Mouse (Mus musculus) limb, embryonic 10.5 days (tissue): Measurements from ENCODE around the gene Mast2. TPM values are rescaled to one million over a fixed set of nuclear protein-coding genes. Genes with fewer than 3 reads are reported as not detected.

Source experiments
- DNase-seq: peaks from one replicate; pipeline ENCODE4 v3.0.0-alpha.2; 2017; ENCODE audit warnings: low spot score
- H3K27ac ChIP-seq: fragments of 300-500 bp; sonication (generic); 2 replicates; pipeline ENCODE4 v1.5.1; 2016; ENCODE audit warnings: mild to moderate bottlenecking
- H3K27me3 ChIP-seq: fragments of 300-500 bp; sonication (generic); 2 replicates; pipeline ENCODE4 v1.6.1; 2016; ENCODE audit warnings: low read depth, mild to moderate bottlenecking; ENCODE audit not compliant: poor library complexity, severe bottlenecking
- H3K36me3 ChIP-seq: fragments of 300-500 bp; sonication (generic); 2 replicates; pipeline ENCODE4 v1.6.1; 2016; ENCODE audit warnings: mild to moderate bottlenecking, moderate library complexity
- H3K4me1 ChIP-seq: fragments of 300-500 bp; sonication (generic); 2 replicates; pipeline ENCODE4 v1.6.1; 2016
- H3K4me3 ChIP-seq: fragments of 300-500 bp; sonication (generic); 2 replicates; pipeline ENCODE4 v1.5.1; 2016; ENCODE audit warnings: mild to moderate bottlenecking, moderate library complexity
- H3K9me3 ChIP-seq: fragments of 300-500 bp; sonication (generic); replicated peaks from 2 replicates; pipeline ENCODE4 v1.6.1; 2016; ENCODE audit warnings: mild to moderate bottlenecking
- WGBS: fragments of 180-500 bp; shearing (Covaris S2); methylation state at CpG from one replicate; pipeline ENCODE4 v1.1.7; 2016; 5-methylcytosine and 5-hydroxymethylcytosine counted together
- polyA plus RNA-seq: library from polyadenylated mRNA; unstranded; fragments of >200 nt; fragmentation: Nextera tagmentation; extraction: Ambion mirVana; gene quantifications from 2 replicates; pipeline ENCODE4 v1.2.1, GENCODE M21; 2016

Mast2 gene
- polyA plus RNA-seq, 1 experiment from 2014 or later: 19.2 TPM

DNA sequence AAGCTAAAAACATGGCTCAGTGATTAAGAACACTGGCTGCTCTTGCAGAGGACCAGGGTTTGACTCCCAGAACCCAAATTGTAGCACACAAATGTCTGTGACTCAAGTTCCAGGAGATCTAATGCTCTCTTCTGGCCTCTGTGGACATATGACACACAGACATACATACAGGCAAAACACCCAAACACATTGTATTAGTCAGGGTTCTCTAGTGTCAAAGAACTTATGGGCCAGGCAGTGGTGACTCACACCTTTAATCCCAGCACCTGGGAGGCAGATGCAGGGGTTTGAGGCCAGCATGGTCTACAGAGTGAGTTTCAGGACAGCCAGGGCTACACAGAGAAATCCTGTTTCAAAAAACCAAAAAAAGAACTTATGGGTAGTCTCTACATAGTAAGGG, 12.4 kb downstream of the Mast2 start:
- H3K27ac ChIP-seq: no peak overlapping the region
- H3K36me3 ChIP-seq: peaks cover 15% of the 10 kb centered on the region
- H3K4me1 ChIP-seq: no peaks in the 10 kb centered on the region
- no peak overlapping the region for H3K4me3 ChIP-seq
- no peak for DNase-seq
- H3K9me3 ChIP-seq: no peaks in the 10 kb centered on the region
- no peaks in the 10 kb centered on the region for H3K27me3 ChIP-seq

DNA sequence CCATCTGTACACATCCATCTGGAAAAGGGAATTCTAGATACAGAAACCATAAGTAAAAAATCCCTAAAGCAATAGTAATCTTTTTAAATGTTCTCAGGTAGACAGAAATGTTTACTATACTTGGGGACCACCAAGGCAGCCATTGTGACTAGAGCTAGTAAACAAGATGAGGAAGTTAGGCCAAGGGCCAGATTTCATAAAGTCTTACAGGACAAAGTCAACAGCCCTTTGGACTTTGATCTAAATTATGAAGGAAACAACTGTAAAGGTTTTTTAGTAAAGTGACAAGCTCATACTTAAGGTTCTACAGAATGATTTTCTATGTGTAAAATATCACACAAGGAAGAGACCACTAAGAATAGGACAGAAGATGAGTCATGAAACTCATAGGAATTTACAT, 14.0 kb downstream of the Mast2 start:
- H3K4me1 ChIP-seq: no peaks in the 10 kb centered on the region
- no peak overlapping the region for H3K27ac ChIP-seq
- H3K36me3 ChIP-seq: peaks cover 15% of the 10 kb centered on the region
- DNase-seq: no peak
- no peaks in the 10 kb centered on the region for H3K27me3 ChIP-seq
- no peak overlapping the region for H3K4me3 ChIP-seq
- no peaks in the 10 kb centered on the region for H3K9me3 ChIP-seq

DNA sequence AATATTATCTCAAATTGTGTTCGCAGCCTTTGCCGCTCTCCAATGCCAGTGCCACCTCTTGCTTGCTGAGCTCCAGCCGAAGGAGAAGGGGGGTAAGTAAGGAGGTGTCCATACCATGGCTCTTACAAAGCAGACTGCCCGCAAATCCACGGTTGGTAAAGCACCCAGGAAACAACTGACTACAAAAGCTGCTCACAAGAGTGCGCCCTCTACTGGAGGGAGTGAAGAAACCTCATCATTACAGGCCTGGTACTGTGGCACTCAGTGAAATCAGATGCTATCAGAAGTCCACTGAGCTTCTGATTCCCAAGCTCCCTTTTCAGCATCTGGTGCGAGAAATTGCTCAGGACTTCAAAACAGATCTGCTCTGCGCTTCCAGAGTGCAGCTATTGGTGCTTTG, 15.3 kb downstream of the Mast2 start:
- Histone ChIP-seq H3K4me1 (no peaks in the 10 kb centered on the region), H3K27me3 (no peaks in the 10 kb centered on the region), H3K4me3 (no peak overlapping the region), H3K9me3 (no peaks in the 10 kb centered on the region), H3K27ac (no peak overlapping the region), H3K36me3 (peaks cover 7% of the 10 kb centered on the region)
- DNase-seq: peak; percentile 37
- WGBS: 55% methylated on average over 8 of the region's 8 CpGs

DNA sequence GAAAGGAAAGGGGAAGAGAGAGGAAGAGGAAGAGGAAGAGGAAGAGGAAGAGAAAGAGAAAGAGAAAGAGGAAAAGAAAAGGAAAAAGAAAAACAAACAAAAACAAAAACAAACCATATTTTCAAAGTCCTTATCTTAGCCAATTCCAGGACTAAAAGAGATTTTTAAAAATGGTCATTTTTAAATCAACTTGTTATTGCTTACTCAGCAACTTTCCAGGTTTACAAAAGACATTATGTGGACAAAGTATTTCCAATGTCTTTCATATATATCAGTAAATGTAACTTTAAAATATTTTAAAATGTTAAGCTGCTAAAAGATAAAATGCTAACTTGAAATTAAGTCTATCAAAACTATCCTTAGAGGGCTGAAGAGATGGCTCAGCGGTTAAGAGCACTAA, 24.6 kb downstream of the Mast2 start:
- H3K36me3 ChIP-seq: peaks cover 12% of the 10 kb centered on the region; the same call in 1 of the 2 replicates
- H3K4me3 ChIP-seq: no peak overlapping the region
- WGBS: 93% methylated on average over 1 of the region's 1 CpGs
- H3K27me3 ChIP-seq: no peaks in the 10 kb centered on the region
- H3K9me3 ChIP-seq: no peaks in the 10 kb centered on the region
- no peaks in the 10 kb centered on the region for H3K4me1 ChIP-seq
- no peak for DNase-seq
- no peak overlapping the region for H3K27ac ChIP-seq

DNA sequence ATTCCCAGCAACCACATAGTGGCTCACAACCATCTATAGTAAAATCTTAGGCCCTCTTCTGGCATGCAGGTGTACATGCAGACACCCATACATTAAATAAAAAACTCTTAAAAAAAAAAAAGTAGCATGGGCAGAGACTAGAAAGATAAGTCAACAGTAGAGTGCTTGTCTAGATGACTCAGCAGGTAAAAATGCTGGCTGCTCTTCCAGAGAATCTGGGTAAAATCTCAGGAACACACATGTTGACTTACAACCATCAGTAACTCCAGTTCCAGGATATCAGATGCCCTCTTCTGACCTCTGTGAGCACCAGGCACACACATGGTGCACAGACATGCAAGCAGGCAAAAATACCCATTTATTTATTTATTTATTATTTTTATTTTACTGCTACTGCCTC, 25.4 kb downstream of the Mast2 start:
- no peaks in the 10 kb centered on the region for H3K27me3 ChIP-seq
- H3K36me3 ChIP-seq: peaks cover 19% of the 10 kb centered on the region; the same call in 1 of the 2 replicates
- no peak overlapping the region for H3K4me3 ChIP-seq
- H3K4me1 ChIP-seq: no peaks in the 10 kb centered on the region
- DNase-seq: no peak
- no peaks in the 10 kb centered on the region for H3K9me3 ChIP-seq
- no peak overlapping the region for H3K27ac ChIP-seq

DNA sequence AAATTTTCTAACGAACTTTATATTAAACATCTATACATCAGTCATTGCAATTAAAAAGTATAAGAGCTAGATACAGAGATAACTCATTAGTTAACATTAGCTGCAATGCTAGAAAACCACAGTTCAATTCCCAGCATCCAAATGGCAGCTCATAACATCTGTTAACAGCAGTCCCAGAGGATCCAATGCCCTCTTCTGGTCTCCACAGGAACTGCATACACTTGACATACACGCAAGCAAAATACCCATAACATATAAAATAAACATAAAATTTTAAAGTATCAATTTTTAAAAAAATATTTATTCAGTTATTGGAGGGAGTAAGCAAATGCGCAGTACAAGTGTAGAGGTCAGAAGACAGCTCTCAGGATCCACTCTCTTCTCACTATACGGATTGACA, 28.4 kb downstream of the Mast2 start:
- no peak for DNase-seq
- Histone ChIP-seq H3K4me3 (no peak overlapping the region), H3K4me1 (no peaks in the 10 kb centered on the region), H3K27ac (no peak overlapping the region), H3K36me3 (peaks cover 28% of the 10 kb centered on the region), H3K9me3 (no peaks in the 10 kb centered on the region), H3K27me3 (no peaks in the 10 kb centered on the region)
- 88% methylated on average over 4 of the region's 4 CpGs for WGBS

DNA sequence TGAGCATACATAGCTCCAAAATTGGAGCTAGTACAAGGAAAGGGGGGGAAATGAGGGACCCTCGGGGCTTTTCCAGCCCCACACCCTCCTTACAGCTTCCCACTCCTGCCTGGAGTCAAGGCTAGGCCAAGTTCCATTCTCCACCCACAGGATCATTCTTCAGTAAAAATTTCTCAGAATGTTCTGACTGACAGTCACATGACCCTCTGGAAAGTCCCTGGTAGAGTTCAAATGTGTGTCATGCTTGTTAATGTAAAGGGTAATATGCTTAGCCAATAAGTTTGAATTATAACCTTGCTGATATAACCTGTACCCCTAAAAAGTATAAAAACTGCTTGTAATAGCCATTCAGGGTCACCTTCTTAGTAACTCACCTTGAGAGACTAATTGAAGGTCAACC, 41.8 kb downstream of the Mast2 start:
- Histone ChIP-seq H3K27me3 (no peaks in the 10 kb centered on the region), H3K4me3 (no peak overlapping the region), H3K27ac (no peak overlapping the region), H3K9me3 (no peaks in the 10 kb centered on the region), H3K4me1 (no peaks in the 10 kb centered on the region), H3K36me3 (peaks cover 46% of the 10 kb centered on the region)
- DNase-seq: no peak
- 88% methylated on average over 1 of the region's 1 CpGs for WGBS

DNA sequence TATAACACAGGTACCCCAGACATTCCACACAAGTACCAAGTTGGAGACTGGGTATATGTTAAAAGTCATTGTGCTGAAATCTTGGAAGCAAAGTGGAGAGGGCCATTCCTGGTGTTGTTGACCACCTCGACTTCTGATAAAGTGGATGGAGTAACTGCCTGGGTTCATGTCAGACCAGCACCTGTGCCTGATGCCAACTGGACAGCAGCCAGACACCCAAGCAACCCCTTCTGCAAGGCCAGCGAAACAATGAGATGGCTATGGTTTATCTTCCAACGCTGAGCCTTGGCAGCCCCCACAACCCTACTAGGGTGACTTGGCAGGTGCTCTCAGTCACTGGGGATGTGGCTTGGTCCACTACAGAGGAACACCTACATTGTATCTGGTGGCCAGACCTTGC, 42.8 kb downstream of the Mast2 start:
- no peaks in the 10 kb centered on the region for H3K4me1 ChIP-seq

DNA sequence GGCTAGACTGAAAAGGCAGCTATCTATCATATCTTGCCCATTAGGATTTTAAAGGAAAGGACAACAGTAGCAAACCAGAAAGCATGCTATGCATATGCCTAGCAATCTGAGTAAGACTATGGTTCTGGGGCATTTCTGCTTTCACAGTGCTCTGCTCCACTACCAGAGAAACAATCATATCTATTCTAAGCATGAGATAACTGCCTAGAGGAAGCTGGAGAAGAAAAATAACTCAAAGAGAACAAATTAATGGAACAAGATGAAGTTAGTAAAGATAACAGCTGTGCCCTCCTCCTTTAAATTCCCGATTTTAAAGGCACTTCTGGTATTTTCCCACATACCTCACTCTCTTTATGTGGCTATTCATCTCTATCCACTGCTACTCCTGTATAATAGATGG, 51.0 kb downstream of the Mast2 start:
- H3K4me1 ChIP-seq: peaks cover 4% of the 10 kb centered on the region; the same call in 1 of the 2 replicates
- no peak for DNase-seq

More for the DNA sequence above, 42.8 kb downstream of the Mast2 start:
- Histone ChIP-seq H3K27ac (no peak overlapping the region), H3K4me3 (no peak overlapping the region), H3K27me3 (no peaks in the 10 kb centered on the region), H3K9me3 (no peaks in the 10 kb centered on the region), H3K36me3 (peaks cover 44% of the 10 kb centered on the region)
- DNase-seq: no peak
- WGBS: 93% methylated on average over 3 of the region's 3 CpGs

DNA sequence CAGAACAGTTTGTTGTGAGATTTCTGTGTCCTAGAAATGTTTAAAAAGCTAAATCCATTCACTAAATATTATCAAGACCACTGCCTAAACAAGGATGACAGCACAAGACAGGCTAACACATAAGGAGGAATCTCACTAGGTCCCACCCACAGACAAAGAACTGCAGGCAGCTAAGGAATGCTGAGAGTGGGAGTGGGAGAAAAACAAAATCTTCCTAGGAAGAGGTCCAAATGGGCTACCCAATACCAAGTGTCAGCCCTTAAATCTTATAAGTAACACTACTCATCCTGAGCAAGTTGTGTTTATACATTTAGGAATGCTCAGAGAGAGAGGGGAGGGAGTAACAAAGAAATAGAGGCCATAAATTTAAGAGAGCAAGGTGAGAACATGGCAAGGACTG, 52.6 kb downstream of the Mast2 start:
- Histone ChIP-seq H3K4me3 (no peak overlapping the region), H3K27ac (no peak overlapping the region), H3K27me3 (no peaks in the 10 kb centered on the region), H3K36me3 (no peaks in the 10 kb centered on the region), H3K9me3 (no peaks in the 10 kb centered on the region), H3K4me1 (peaks cover 4% of the 10 kb centered on the region; the same call in 1 of the 2 replicates)
- no peak for DNase-seq

More for the DNA sequence above, 51.0 kb downstream of the Mast2 start:
- Histone ChIP-seq H3K27me3 (no peaks in the 10 kb centered on the region), H3K36me3 (peaks cover 3% of the 10 kb centered on the region), H3K27ac (no peak overlapping the region), H3K4me3 (no peak overlapping the region), H3K9me3 (no peaks in the 10 kb centered on the region)
- WGBS: 74% methylated on average over 1 of the region's 1 CpGs

DNA sequence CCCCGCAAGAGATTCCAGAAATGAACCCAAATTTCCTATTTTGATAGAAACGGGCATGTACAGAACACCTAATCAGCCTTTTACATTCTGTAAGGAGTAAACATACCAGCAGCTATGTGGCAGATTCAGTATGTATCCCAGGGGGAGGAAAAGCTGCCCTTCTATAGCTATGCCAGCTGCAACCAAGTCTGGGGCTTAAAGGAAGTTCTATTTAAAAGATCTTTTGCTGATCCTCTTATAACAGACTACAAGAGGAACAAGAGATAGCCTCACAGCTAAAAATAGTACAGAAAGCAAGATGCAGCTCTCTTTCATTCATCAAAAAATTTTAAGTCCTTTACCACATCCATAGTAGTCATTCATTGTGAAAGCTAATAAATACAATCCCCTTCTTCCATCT, 57.3 kb downstream of the Mast2 start:
- no peak for DNase-seq
- Histone ChIP-seq H3K4me3 (no peak overlapping the region), H3K4me1 (peaks cover 8% of the 10 kb centered on the region), H3K36me3 (no peaks in the 10 kb centered on the region), H3K27me3 (no peaks in the 10 kb centered on the region), H3K9me3 (no peaks in the 10 kb centered on the region), H3K27ac (no peak overlapping the region)
- WGBS: 96% methylated on average over 2 of the region's 2 CpGs

DNA sequence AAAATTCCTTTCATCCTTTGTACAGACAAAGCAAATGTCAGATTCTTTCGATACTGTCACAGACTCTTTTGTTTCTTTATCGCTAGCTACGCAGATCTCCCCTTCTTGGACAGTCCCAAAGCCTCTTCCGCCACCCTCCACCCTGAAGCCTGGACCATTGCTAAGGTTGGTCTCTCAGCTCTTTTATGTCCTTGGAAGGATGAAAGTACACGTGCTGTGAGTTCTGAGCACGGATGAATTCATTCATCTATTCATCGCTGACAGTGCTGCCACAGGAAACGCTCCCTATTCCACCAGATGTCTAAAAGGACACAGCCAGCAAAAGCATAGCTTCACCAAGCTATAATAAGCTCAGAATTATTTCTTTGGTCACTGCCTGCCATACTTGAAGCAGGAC, 58.0 kb downstream of the Mast2 start:
- H3K27ac ChIP-seq: no peak overlapping the region
- WGBS: 79% methylated on average over 8 of the region's 8 CpGs
- H3K36me3 ChIP-seq: no peaks in the 10 kb centered on the region
- H3K4me3 ChIP-seq: no peak overlapping the region
- DNase-seq: no peak
- no peaks in the 10 kb centered on the region for H3K9me3 ChIP-seq
- peaks cover 8% of the 10 kb centered on the region for H3K4me1 ChIP-seq
- no peaks in the 10 kb centered on the region for H3K27me3 ChIP-seq

DNA sequence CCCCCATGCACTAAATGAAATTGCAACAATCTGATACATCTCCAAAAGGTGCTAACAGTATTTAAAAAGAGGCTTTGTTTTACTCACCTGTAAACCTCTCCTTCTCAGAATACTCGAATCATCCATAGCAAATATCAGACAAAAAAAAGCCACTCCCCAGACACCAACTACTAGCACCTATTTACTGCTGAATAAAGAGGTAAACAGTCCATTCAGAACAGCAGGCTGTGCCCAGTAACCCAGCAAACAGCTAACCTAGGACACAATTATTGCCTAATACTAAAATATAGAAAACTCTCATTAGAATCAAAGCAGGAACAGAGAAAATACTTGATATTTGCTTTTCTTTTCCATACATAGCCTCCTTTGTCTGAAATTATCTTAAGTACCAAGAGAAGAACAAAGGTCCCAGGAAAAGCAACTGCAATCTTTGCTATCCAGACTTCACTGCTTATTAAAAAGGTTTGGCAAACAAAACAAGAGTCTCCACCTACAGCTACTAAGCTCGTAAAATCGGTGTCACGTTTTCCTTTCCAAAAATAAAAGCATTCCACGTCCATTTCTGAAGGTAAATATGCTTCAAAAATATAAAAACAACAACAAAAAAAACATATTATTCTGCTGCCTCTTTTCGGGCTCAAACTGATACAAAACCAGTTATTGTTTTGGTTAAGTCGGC, 58.6 kb downstream of the Mast2 start:
- peaks cover 4% of the 10 kb centered on the region for H3K4me1 ChIP-seq
- H3K27ac ChIP-seq: no peak overlapping the region
- H3K27me3 ChIP-seq: no peaks in the 10 kb centered on the region
- no peaks in the 10 kb centered on the region for H3K36me3 ChIP-seq
- no peaks in the 10 kb centered on the region for H3K9me3 ChIP-seq
- H3K4me3 ChIP-seq: no peak overlapping the region
- 83% methylated on average over 7 of the region's 7 CpGs for WGBS
- no peak for DNase-seq

DNA sequence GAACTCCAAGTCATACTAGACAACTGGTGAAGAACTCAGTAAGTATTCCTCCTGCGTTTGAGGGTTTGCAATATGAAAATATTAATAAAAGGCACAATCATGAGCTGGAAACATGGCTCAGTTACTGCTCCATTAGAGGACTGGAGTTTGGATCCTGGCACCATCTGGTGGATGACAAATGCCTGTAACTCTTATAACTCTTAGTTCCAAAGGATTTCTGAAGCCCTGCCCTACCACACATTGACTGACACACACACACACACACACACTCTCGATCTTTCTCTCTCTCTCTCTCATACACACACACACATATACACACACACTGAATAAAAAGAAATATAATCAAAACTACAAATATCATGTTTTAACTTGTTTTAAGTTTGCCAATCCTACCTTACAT, 60.1 kb downstream of the Mast2 start:
- Histone ChIP-seq H3K36me3 (no peaks in the 10 kb centered on the region), H3K27me3 (no peaks in the 10 kb centered on the region), H3K9me3 (no peaks in the 10 kb centered on the region), H3K27ac (no peak overlapping the region), H3K4me3 (no peak overlapping the region), H3K4me1 (peaks cover 4% of the 10 kb centered on the region)
- WGBS: 92% methylated on average over 2 of the region's 2 CpGs
- no peak for DNase-seq
